Mouse (Mus musculus) liver, adult 2 months (tissue): Measurements from ENCODE around the gene Pafah2.

Experiments used
- CTCF ChIP-seq: fragments of 200-500 bp; IDR thresholded peaks from 2 replicates; pipeline ENCODE4 v1.5.1; 2011; ENCODE audit warnings: low read depth, low read length, control low read depth
- POLR2A ChIP-seq: fragments of 200-500 bp; IDR thresholded peaks from 2 replicates; pipeline ENCODE4 v1.6.1; 2011; ENCODE audit warnings: low read length, control low read depth; ENCODE audit not compliant: insufficient read depth; ENCODE audit errors: extremely low read depth

GRCm38 (mm10) chr4:134359649-134360048 is 36.5 kb upstream of the Pafah2 start:
- no peak for TF ChIP-seq POLR2A
- TF ChIP-seq CTCF, result no peak
